Mouse (Mus musculus) kidney, adult 2 months (tissue): Measurements from ENCODE around the gene Hipk3. TPM values are rescaled to one million over a fixed set of nuclear protein-coding genes. Genes with fewer than 3 reads are reported as not detected.

ENCODE experiments used
- DNase-seq: peaks from one replicate; pipeline ENCODE4 v3.0.0; 2021
- H3K27ac ChIP-seq: fragments of 200-500 bp; 2 replicates; pipeline ENCODE4 v1.5.1; 2012; ENCODE audit warnings: low read depth, low read length, control low read depth, inconsistent platforms; ENCODE audit not compliant: insufficient read depth
- H3K27me3 ChIP-seq: fragments of 200-500 bp; replicated peaks from 2 replicates; pipeline ENCODE4 v1.6.1; 2012; ENCODE audit warnings: mild to moderate bottlenecking, moderate library complexity, low read length, inconsistent platforms; ENCODE audit not compliant: control insufficient read depth, insufficient read depth
- H3K36me3 ChIP-seq: fragments of 200-500 bp; 2 replicates; pipeline ENCODE4 v1.6.1; 2012; ENCODE audit warnings: mild to moderate bottlenecking, moderate library complexity, low read length, inconsistent platforms; ENCODE audit not compliant: control insufficient read depth, insufficient read depth
- H3K4me1 ChIP-seq: fragments of 200-500 bp; 2 replicates; pipeline ENCODE4 v1.6.1; 2011; ENCODE audit warnings: low read length; ENCODE audit not compliant: control insufficient read depth, insufficient read depth
- H3K4me3 ChIP-seq: fragments of 200-500 bp; 2 replicates; pipeline ENCODE4 v1.5.1; 2011; ENCODE audit warnings: mild to moderate bottlenecking, low read depth, low read length, control low read depth; ENCODE audit not compliant: insufficient read depth
- CTCF ChIP-seq: fragments of 200-500 bp; conservative IDR thresholded peaks from 2 replicates; pipeline ENCODE4 v1.5.1; 2011; ENCODE audit warnings: low read depth, mild to moderate bottlenecking, control low read depth, low read length, moderate library complexity, mixed read lengths; ENCODE audit not compliant: insufficient read depth, insufficient read length
- POLR2A ChIP-seq: fragments of 200-500 bp; IDR thresholded peaks from one replicate; pipeline ENCODE4 v1.6.1; 2011; ENCODE audit warnings: low read depth, low read length, control low read depth
- WGBS: fragments of 180-500 bp; shearing (Covaris S2); methylation state at CpG from one replicate; pipeline ENCODE4 v1.1.7; 2018; 5-methylcytosine and 5-hydroxymethylcytosine counted together
- polyA plus RNA-seq: library from polyadenylated mRNA; depleted of rRNA; stranded (reverse); fragments of >200 nt; gene quantifications from 2 replicates; pipeline ENCODE4 v1.2.3, GENCODE M21; 2012; rRNA removed

Hipk3 gene
- polyA plus RNA-seq: 34.4 and 37.5 TPM in 2 replicates

- Histone ChIP-seq H3K27ac (peak within 1 kb of the TSS; percentile 97), H3K4me3 (peak within 1 kb of the TSS; percentile 96), H3K36me3 (no peaks in the 10 kb centered on the region), H3K4me1 (peaks cover 3% of the 10 kb centered on the region), H3K27me3 (no peaks in the 10 kb centered on the region)
- under 1% methylated on average over 97 of the region's 98 CpGs for WGBS
- TF ChIP-seq POLR2A (no peak), CTCF (no peak; the same call in 1 of the 2 replicates)
- peak; percentile 88 for DNase-seq
Observed at GRCm38 (mm10) chr2:104493951-104494800, at the start of gene Hipk3. Gene Hipk3, minus strand, starts transcription at chr2:104494446.

- Histone ChIP-seq H3K27me3 (no peaks in the 10 kb centered on the region), H3K4me3 (no peak overlapping the region), H3K36me3 (no peaks in the 10 kb centered on the region), H3K4me1 (no peaks in the 10 kb centered on the region), H3K27ac (no peak overlapping the region)
- DNase-seq: no peak
- 61% methylated on average over 2 of the region's 2 CpGs for WGBS
- TF ChIP-seq CTCF (no peak), POLR2A (no peak)
Observed at GRCm38 (mm10) chr2:104540286-104540685, 46.0 kb upstream of the Hipk3 start.

- WGBS: 74% methylated on average over 3 of the region's 3 CpGs
- Histone ChIP-seq H3K4me3 (no peak overlapping the region), H3K27ac (no peak overlapping the region), H3K27me3 (no peaks in the 10 kb centered on the region), H3K36me3 (no peaks in the 10 kb centered on the region), H3K4me1 (no peaks in the 10 kb centered on the region)
- no peak for TF ChIP-seq POLR2A
- DNase-seq: peak; percentile 56
Observed at GRCm38 (mm10) chr2:104534751-104535150, 40.5 kb upstream of the Hipk3 start.

- H3K4me3 ChIP-seq: no peak overlapping the region
- no peak overlapping the region for H3K27ac ChIP-seq
- H3K4me1 ChIP-seq: no peaks in the 10 kb centered on the region
- TF ChIP-seq POLR2A (no peak), CTCF (no peak)
- H3K27me3 ChIP-seq: no peaks in the 10 kb centered on the region
- no peaks in the 10 kb centered on the region for H3K36me3 ChIP-seq
- WGBS: 87% methylated on average over 1 of the region's 1 CpGs
- no peak for DNase-seq
Observed at GRCm38 (mm10) chr2:104532548-104532947, 38.3 kb upstream of the Hipk3 start.

- no peaks in the 10 kb centered on the region for H3K36me3 ChIP-seq
- no peak overlapping the region for H3K27ac ChIP-seq
- TF ChIP-seq CTCF (no peak), POLR2A (no peak)
- no peaks in the 10 kb centered on the region for H3K27me3 ChIP-seq
- H3K4me1 ChIP-seq: no peaks in the 10 kb centered on the region
- DNase-seq: no peak
- WGBS: 57% methylated on average over 3 of the region's 3 CpGs
- H3K4me3 ChIP-seq: no peak overlapping the region
Observed at GRCm38 (mm10) chr2:104526559-104526958, 32.3 kb upstream of the Hipk3 start.

GRCm38 (mm10) chr2:104525506-104525905 is 31.3 kb upstream of the Hipk3 start:
- Histone ChIP-seq H3K36me3 (no peaks in the 10 kb centered on the region), H3K4me1 (no peaks in the 10 kb centered on the region), H3K27ac (no peak overlapping the region), H3K27me3 (no peaks in the 10 kb centered on the region), H3K4me3 (no peak overlapping the region)
- WGBS: 42% methylated on average over 5 of the region's 5 CpGs
- TF ChIP-seq POLR2A (no peak), CTCF (no peak)
- no peak for DNase-seq

- TF ChIP-seq POLR2A: no peak
- no peak for TF ChIP-seq CTCF
- Histone ChIP-seq H3K27ac (no peak overlapping the region), H3K4me3 (no peak overlapping the region), H3K36me3 (no peaks in the 10 kb centered on the region), H3K4me1 (no peaks in the 10 kb centered on the region), H3K27me3 (no peaks in the 10 kb centered on the region)
- 89% methylated on average over 8 of the region's 8 CpGs for WGBS
- no peak for DNase-seq
Observed at GRCm38 (mm10) chr2:104511622-104512021, 17.4 kb upstream of the Hipk3 start.
